Mouse (Mus musculus): ENCODE results near the gene Pacrg.

The Pacrg gene

DNA sequence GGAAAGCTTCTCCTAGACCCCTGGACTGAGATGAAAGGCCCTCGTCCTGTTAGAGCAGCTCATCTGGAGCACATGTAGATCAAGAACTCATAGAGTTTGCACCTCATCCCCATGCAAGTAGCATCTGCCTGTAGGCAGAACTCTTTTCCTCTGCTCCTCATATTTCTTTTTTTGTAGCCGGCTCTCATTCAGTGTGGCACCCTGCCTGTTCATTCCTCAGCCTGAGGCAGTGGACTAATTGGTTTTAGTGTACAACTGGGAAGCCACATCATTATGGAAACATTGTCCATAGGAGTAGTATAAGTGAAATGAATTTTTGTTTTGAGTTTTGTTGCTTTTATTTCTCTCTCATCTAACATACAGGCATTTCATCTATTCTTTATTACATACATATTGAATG lies 212.6 kb downstream of the Pacrg start:
- DNase-seq (ENCODE audit: extremely low spot score, low spot score): no peak

DNA sequence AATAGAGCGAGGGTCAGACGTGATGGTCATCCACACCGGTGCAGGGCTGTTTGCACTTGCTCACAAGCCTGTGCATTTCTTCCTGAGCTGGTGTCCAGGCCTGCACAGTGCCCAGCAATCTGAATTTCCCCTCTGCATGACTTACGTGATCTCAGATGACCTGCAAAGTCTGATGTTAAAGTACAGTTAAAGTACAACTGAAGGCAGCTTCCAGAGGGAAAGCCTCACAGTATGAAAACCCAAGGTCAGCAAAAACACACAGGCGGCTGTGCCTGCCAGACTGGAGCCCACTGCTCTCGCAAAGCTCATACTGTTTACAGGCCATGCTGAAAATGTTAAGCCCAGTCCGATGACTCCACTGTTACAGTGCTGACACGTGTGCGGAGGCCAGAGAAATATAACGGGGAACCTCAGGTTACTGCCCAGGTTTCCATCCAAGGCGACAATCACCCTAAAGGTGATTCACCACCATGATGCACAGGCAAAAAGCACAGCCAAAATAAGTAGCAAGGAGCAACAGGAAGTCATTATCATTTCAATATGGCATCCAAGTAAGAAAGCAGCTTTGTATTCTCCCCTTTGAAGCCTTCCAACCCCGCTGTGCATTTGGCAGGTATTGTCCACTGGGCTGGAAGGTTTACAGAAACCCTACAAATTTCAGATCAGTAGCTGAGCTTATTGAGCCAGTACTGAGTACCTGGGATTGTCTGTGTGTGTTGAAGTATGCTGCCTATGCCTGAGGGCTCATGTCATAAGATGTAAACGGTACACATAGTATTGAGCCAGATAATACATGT lies 213.6 kb downstream of the Pacrg start:
- DNase-seq (ENCODE audit: extremely low spot score, low spot score): no peak

DNA sequence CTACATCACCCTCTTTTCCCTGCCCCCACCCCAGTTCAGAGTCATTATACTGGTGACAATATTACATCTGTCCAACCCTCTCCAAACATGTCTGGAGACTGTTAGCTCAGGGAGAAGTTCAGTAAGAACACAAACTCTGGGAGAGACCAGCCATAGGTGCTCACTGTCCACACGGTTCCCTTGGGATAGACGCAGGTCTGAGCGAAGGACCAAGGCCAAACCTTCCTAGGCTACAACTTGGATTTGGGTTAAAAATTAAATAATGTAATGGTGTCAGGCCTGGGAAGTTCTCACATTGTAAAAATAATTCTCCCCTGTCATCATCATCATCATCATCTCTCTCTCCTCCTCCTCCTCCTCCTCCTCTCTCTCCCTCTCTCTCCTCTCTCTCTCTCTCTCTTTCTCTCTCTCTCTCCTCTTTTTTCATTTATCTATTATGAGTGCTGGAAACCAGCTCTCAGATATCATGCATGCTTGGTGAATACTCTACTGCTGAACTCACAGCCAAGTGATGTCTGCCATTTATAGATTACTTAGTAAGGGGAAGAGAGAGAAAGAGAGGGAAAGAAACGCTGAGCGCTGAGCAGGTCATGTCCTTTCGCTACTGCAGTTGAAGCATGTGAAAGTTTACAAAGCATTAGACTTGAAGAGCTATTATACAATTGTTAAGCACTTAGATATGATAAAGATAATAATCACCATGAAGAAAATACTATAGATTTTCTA lies 215.2 kb downstream of the Pacrg start:
- DNase-seq (ENCODE audit: extremely low spot score, low spot score): no peak

DNA sequence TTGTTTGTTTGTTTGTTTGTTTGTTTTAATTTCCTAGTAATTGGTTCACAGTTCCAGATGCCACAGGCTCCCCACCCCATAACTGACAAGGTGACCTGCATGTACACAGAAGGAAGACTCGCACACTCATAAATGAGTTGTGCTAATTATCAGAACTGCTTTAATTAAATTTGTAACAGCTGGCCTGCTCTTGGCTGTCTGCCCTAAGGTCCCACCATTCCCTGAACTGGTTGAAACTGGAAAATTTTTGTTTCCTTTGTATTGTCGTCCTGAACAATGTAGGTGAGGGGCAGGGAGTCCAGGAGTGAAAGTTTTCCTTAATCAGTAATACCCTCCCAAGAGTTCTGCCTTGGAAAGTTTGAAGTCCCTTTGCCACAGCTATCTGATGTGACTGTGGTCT lies 219.5 kb downstream of the Pacrg start:
- no peak for DNase-seq (ENCODE audit: extremely low spot score, low spot score)

DNA sequence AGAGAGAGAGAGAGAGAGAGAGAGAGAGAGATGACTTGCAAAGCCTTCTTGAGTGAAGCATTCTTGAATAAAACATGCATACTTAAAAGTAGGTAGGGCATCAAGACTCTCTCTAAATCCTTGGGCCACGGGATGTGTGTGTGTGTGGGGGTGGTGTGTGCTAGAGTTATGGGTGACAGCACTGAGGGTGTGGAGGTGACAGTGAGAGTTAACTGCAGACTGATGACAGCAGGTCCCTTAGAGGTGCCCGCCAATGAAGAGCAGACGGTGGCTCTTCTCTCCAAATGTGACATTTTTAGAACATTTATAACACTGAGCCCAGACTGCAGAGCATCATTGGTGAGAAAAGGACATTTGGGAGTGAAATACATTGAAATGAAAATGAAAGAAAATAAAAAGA lies 220.2 kb downstream of the Pacrg start:
- DNase-seq (ENCODE audit: extremely low spot score, low spot score): no peak

DNA sequence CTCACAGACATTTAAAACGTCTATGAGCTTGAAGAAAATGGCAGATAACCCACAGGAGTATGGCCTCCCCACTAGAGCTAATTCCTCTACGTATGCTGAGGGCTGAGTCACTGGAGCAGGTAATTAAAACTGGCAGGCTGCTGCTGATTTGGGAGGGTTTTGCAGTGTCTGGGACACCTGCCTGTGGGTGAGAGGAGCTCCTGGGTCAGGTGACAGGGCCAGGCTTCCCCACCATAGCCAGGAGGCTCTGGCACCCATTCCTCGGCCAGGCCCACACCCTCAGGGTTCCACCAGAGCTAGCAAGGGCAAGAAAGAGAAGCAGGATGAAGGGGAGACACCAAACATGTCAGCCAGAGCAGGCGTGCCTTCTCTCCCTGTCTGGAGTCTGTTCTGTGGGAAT lies 222.5 kb downstream of the Pacrg start:
- DNase-seq (ENCODE audit: extremely low spot score, low spot score): no peak

DNA sequence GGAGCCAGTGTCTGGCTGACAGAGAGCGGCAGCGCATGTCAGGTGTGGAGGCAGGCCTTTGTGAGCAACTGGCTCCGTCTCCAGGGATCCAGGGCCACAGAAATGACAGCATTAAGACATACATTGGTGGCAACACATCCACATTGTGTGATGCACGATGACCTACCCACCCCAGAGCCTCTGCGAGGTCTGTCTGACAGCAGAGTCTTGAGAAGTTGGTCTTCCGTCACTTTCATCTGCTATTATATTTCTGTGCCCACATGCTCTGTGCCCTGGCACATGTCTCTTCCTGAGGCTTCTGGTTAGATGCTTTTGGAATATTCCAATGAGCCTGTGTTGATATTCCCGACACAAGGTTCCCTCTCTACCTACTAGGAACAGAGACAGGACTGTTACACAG lies 224.5 kb downstream of the Pacrg start:
- DNase-seq (ENCODE audit: extremely low spot score, low spot score): no peak

DNA sequence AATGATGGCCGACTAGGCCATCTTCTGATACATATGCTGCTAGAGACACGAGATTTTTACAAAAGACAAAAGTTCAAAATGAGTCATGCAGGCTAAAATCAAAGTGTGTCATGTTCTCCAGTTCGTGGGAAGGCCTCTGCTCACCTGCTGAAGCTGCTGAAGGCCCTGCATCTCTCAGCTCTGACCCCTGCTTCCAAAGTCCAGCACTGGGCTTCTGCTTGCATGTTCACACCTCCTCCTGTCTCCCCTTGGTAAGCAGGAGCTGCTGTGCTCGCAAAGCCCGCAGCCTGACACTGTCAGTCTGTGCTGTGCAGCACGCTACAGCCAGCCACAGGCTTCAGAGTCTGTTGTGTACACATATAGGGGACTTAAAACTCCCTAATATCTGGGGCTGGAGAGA lies 225.4 kb downstream of the Pacrg start:
- DNase-seq (ENCODE audit: extremely low spot score, low spot score): no peak

DNA sequence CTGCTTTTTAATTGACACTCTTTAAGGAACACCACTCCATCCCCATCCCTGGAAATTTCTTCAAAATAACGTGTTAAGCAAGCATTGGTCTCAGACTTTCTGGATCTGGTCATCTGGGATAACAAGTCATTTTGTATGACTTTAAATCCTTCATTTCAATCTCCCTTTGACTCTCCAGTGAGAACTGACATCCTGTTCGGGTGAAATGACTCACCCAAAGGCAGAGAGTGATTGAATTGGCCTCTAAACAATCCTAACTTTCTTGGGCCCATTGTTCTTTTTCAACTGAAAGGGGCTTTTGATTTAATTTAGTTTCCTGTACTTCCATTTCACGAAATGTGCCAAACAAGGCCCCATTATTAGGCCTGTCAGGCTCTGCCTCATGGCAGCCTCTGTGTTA lies 228.5 kb downstream of the Pacrg start:
- DNase-seq (ENCODE audit: extremely low spot score, low spot score): no peak

DNA sequence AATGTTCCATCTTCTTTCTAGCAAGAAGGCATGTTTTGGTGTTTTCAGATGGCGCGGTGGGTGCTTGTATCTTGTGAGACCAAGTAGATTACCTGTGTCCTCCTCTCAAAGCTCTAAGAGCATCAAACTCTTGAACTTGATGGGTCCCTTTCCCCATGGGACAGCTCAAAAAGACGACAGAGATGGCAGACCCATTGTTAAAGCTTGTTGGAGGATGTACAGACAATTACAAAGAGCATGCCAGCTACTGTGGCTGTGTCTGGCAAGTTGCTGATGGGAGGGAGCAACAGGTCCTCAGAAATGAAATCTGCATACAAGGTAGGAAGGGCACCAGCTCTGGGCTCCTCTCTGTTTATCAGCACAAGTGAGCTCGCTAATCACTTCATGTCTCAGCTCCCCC lies 232.0 kb downstream of the Pacrg start:
- DNase-seq (ENCODE audit: extremely low spot score, low spot score): no peak

DNA sequence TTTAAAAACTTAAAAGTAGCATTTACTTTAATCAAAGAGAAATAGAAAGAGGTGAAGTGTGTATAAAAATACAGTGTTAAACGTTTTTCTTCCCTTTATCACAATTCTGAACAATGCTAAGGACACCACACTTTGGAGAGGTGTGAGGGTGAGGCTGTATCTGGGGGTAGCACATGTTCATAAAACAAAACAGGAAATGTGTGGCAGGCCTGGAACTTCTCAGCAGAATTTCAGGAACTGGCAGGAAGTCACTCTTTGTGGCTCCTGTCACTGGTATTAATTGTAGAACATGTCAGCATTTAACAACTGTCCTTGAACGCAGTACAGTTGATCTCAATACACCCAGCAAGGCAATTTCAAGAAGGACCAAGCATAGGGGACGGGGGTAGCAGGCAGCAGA lies 234.0 kb downstream of the Pacrg start:
- DNase-seq (ENCODE audit: extremely low spot score, low spot score): no peak

DNA sequence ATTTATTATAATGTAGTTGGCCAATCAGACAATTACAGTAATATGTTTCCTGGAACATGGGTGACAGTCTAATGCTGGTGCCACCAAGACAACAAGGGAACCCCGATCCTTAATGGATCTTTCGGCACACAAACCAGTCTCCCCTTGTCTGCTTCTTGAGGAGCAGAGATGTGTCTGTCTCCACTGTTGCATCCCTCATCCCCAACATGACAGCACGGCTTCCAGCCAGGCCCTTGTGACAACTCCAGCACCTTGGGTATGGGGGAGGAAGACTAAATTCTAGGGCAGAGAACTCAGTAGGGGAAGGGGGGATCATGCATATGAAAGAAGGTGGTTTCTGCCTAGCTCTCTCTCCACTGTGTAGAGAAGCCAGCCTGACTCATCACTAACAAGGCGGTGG lies 242.4 kb downstream of the Pacrg start:
- DNase-seq (ENCODE audit: extremely low spot score, low spot score): no peak

DNA sequence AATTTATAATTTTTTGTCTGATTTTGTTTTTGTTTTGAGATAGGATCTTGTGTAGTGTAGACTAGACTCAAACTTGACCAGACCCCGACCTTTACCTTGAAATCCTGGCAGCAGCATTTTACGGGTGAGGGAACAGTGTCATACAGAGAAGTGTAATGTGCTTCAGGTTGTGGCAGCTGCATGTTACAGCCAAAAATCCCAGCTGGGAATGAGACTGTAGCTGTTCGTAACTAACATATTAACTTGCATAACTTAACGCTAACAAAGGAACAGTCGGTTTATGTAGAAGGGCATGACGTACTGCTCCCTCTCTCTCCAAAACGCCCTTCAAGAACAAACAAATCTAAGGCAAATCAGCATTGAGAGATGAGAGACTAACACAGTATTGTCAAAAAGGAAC lies 250.5 kb downstream of the Pacrg start:
- no peak for DNase-seq (ENCODE audit: extremely low spot score, low spot score)

DNA sequence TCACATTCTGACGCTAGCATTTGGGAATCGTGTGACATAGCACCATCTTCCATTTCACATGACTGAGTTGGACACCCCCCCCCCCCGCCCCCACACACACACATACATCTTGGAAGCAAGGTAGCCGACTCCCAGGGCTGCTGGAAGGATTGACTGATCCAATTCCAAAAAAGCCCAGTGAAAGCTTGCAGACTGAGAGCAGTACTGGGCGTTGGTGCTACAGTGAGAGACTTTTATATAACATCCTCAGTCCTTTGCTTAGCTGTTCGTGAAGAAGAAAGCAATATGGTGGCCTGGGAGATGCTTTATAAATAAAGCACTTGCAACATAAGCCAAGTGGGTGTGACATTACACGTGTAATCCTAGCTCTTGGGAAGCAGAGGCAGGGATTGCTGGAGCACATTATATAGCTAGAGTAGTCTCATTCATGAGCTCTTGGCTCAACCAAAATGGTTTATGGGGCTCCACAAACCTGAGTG lies 251.2 kb downstream of the Pacrg start:
- no peak for DNase-seq (ENCODE audit: extremely low spot score, low spot score)

DNA sequence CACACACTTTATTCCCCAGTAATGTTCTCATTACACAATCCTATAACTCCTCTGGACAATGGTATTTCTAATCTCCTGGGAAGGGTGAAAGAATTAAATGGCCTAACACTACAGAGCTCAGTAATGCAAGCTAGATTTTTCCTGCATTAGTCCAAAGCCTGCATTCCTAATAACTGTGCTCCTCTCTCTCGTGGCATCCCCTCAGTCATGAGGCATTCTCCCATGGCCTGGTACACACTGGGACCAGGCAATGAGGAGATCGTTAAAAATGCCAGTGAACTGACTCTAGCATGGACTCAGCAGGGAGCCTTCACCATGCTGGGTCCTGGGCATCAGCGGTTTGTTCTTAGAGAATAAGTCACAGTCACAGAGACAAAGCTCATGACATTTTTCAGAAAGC lies 256.8 kb downstream of the Pacrg start:
- DNase-seq (ENCODE audit: extremely low spot score, low spot score): no peak

DNA sequence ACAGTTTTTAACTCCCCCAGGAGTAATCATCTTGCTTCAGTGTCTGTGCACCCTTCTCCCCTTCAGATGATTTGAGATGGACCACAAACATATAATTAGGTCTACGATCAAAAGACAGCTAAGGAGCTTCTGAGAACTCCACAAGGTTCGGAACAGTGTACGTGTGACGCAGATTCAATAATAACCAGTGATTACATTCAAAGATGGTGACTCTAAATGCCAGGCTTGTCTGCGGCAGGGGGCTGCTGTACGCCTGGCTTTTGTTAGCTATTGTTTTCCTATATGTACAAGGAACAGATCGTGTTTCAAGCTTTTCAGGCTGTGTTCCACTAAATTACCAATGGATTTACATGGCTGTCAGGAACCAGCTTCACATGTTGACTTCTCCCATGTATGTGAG lies 264.8 kb downstream of the Pacrg start:
- DNase-seq (ENCODE audit: extremely low spot score, low spot score): no peak

DNA sequence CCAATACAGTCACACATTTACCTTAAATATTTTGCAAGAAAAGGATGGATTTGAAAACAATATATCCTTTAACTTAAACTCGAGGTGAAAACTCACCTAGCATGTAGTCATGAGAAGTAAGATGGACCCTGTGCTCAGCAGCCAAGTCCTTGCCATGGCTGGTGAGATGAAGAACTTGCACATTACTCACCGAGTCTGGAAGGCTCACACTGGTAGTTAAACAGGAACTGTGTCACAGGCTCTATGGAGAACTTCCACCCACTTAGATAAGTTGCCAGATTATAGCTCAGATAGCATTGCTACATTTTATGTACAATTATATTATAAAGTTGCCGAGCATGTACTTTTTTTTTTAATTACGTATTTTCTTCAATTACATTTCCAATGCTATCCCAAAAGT lies 267.7 kb downstream of the Pacrg start:
- DNase-seq (ENCODE audit: extremely low spot score, low spot score): no peak

DNA sequence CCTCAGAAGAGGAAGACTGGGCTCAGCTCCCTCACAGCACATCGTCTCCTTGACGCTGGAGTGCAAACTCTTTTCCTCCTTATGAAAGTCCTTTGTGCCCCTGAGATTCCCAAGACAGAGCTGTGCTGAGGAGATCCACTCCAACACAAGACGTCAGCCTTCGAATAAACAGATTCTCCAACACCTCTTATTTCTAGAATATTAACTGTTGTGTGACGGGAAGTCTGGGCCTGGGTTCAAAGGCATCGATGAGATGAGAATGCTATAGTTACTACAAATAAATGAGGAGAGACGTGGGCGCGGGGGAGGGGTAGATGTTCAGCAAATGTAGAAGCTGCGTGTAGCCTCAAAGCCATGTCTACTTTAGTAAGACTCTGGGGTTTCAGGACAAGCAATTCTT lies 270.8 kb downstream of the Pacrg start:
- DNase-seq (ENCODE audit: extremely low spot score, low spot score): no peak

DNA sequence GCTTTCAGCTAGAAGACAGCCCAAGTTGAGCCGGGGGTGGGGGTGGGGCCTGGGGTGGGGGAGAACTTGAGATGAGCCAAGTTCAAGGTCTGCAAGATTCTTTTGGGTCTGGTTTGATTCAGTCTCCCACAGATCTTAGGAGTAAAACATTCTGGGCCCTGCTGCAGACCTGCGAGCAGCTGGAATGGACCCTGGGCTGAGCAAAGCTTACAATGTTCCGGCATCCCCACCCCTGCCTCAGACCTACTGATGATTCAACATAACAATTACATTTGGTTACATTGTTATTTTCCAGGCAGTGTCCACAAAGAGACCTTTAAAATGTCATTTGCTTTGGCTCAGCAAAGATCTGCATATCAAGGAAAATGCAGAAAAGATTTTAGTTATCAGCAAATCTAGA lies 272.7 kb downstream of the Pacrg start:
- DNase-seq (ENCODE audit: extremely low spot score, low spot score): no peak

DNA sequence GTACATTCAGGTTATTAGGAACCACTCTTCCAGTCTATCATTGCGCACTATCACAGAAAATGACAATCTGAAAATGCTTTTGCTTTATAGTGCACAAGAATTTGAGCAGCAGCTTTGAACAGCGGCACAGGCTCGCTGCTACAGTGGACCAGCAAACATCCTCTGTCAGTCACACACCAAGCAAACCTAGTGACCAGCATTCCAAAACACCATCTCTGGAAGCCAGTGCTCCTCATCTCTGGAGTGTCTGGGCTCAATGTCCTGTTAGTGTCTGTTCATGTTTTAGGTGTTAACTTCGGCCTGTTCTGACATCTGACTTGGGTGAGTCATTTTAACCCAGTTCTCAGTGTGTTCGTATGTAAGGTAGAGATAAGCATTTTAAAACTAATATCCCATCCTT lies 275.9 kb downstream of the Pacrg start:
- DNase-seq (ENCODE audit: extremely low spot score, low spot score): no peak

DNA sequence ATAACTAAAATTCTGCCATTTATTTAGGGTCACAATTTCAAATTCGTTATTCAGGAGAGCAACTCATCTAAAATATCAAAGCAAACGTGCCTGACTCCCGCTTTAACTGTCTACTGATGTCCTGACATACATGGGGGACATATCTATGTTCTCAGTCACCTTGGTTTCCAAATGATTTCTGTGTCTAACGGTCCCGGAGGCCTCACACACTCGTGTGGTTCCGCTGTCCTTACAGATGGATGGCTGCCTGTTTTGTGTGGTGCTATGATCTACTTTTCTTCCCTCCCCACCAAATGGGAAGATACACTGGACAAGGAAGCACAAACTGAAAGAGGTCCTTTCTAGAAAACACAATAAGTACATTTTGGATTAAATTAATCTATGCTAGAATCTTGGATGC lies 277.2 kb downstream of the Pacrg start:
- no peak for DNase-seq (ENCODE audit: extremely low spot score, low spot score)

DNA sequence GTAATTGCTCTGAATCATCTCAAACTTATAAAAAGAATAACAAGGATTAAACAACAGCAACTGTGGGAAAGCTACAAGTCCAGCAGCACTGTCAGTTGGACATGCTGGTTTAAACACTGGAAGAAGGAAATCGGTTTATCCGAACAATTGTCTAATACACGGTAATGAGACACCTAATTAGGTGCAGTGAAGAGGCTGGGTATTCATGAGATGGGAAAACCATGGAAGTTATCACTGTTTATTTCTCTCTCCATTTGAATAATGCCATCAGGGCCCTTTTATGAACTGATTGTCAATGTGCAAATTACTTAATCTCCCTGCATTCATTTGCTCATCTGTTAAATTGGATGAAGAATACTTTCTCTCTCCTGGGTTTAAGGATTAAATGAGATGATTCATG lies 280.1 kb downstream of the Pacrg start:
- no peak for DNase-seq (ENCODE audit: extremely low spot score, low spot score)

DNA sequence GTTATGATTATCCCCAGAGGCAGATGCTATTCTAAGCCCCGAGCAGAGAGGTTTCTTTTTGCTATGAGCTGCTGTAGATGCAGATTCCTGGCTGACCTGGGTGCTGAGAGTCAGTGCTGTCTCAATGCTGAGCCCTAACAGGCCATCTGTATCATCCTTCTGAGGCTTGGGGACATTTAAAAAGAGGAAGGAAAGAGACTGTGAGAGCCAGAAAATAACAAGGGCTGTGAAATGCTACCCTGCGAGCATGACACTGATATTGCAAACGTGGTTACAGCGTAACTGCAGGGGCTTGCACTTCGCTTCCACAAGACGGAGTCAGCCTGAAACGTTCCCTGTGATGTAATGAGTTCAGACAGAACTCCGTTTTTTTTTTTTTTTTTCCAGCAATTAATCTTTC lies 281.4 kb downstream of the Pacrg start:
- DNase-seq (ENCODE audit: extremely low spot score, low spot score): no peak

Data from neural tube, embryonic 10.5 days (tissue).